Mouse (Mus musculus) kidney, postnatal 36 days (tissue): Measurements from ENCODE around the gene Tuba1c.

Source experiments
- DNase-seq, 2 experiments: peaks; one replicate each; pipeline ENCODE4 v3.0.0; 2021 to 2022; ENCODE audit warnings: mixed read lengths in 2 of 2

Gene Tuba1c

DNA sequence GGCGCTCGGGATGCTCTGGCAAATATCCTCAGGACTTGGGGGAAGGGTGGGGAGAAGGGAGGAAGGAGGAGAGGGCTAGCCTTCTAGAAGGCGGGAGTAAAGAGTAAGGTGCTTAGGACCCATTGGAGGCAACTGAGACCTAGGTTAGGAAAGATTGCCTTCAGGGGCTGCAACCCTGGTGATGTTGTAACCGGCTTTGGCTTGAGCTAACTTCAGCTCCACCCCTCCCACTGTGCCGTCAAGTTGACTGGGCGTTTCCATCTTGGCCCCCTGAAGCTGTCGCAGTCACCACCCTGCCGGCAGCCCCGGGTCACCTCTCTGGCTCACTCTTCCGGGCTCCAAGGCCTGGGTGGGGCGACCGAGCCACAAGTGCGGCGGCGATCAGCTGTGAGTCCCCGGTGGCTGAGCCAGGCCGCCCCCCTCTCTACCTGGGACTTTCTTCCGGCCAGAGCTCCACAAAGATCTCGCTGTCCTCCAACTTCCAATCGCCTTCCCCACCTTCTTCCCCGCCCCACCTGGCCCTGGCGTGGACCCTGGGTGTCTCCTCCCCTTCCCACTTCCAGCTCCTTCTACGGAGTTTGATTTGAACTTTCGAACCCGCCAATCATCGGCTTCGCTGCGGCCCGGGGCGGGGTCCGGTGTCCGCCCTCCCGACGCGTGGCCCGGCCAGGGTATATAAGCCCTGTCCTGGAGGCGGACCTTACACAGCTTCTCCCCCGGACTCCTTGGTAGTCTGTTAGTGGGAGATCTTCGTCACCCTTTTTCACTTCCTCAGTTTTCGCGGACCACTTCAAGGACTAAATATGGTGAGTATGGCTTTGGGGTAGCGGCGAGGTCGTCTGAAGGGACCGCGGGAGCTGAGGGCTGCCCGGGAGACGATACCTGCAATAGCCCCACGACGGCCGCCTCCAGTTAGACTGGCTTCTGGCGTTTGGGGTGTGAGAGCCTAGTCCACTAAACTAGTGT, at the start of gene Tuba1c:
Tuba1c (plus strand) TSS at position 273 of the 966 bp plus-strand sequence.
- DNase-seq: peak; percentile 96 to 97

DNA sequence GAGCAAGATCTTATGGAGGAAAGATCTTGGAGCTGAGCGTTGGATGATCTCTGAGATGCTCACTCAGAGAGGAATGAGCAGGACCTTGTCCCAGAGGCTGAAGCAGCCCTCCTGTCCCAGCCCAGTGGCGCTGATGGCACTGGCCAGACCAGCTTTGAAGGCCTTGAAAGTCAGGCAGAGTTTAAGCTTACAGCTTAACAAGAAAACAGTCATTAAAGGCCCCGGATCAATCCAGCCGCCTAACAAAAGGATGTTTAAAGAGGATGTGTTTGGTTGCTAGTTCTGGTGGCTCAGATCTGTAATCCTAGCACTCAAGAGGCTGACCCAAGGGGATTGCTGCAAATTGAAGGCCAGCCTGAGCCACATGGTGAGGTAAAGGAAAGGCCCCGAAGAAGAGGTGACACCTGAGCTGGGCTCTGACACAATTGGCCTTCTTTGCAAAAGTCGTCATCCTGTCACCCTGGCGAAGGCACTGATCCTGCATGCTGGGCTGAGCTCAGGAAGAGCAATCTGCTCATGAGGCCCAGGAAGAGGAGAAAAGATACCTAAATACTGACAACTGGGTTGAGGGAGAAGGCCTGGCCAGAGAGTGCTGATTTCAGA, 49.6 kb upstream of the Tuba1c start:
- DNase-seq: no peak

DNA sequence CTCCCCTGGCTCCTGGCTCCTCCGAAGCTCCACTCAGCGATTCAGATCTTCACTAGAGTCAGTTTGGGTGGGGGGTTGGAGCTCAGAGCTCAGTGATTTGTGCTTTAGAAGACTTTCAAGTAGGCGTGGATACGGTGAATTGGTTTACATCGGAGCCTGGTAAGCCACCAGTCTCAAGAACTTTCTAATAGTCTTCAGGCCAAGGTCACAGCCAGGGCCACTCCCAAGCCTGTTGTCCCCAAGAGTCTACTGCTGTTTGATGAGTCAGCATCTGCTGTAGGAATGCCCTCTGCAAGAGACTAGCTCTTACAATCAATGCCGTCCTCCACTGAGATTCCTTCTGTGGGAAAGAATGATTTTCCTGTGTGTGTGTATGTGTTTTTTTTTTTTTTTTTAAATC, 47.6 kb upstream of the Tuba1c start:
- DNase-seq: no peak

DNA sequence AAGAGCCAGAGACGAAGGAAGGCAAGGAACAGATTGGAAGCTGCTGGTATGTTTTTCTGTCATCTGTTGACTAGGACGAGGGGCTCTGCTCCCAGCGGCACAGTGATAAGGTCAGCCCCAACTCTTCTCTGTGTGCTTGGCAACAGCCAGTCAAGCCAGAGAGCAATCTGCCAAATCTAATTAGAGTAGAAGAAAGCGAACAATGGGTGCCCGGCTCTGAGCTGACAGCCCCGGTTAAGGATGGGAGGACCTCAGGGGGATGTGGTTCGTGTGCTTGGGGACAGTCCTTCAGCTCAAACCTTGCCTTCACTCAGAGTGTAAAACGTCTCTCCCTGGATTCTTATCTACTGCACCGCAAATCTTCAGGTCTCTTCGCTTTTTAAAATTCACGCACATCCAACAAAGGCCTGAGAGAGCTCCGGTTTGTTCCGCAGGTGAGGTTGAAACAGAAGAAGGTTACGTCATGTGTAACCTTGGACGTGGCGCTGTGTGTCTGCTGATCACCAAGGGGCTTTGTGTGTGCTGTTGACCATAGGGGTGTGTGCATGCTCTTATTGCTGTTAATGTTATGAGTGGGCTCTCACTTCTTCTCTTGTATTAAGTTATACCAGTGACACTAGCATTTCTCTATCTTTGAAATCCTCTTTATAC, 46.1 kb upstream of the Tuba1c start:
- DNase-seq: no peak

DNA sequence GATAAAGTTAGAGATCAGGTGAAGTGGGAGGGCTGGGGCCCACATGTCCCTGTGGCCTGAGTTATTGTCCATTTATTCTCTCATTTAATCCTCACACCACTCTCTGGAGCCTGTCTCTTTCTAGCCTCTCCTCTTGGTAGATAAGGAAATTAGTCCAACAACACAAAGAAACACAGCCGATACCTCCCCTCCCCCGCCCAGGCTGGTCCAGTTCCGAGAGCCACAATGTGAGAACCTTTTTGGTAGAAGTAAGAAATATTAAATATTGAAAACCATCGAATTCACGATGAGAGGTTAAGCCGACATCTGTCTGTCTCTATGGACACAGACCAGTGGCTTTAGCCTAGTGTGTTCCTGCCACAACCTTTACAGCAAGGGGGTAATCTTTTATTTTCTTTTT, 45.0 kb upstream of the Tuba1c start:
- peak in 1 of 2 experiments; percentile 36 for DNase-seq

DNA sequence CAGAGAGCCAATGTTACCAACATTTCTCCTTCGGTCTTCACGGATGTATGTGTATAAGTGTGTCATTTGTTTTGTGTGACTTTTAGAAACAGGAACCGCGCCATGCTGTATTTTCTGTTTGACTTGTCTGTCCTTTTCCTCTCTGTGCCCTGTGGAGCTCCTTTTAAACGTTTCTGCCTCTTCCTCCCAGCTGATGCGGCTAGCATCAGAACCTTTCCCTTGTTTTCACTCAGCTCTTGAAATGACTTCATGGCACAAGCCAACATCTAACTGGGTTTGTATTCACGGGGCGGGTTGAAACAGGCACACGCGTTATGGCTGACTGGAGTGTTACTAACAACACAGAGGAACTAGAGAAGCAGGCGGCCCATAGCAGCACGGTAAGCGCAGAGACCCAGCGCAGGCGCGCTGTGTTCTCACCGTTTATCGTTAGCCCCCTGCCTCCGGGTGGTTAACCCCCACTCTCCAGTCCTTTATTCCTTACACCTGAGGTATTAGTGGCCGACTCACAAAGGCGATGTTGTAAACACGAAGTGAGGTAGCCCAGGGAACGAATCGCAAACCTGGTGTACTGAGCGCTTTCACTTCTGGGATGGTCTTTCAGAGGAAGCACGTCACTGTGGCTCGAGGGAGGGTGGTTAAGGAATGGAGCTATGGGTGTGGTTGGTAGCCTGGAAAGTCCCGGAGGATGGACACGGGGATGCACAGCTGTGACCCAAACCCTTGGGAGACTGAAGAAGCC, 44.3 kb upstream of the Tuba1c start:
- peak; percentile 87 to 89 for DNase-seq

DNA sequence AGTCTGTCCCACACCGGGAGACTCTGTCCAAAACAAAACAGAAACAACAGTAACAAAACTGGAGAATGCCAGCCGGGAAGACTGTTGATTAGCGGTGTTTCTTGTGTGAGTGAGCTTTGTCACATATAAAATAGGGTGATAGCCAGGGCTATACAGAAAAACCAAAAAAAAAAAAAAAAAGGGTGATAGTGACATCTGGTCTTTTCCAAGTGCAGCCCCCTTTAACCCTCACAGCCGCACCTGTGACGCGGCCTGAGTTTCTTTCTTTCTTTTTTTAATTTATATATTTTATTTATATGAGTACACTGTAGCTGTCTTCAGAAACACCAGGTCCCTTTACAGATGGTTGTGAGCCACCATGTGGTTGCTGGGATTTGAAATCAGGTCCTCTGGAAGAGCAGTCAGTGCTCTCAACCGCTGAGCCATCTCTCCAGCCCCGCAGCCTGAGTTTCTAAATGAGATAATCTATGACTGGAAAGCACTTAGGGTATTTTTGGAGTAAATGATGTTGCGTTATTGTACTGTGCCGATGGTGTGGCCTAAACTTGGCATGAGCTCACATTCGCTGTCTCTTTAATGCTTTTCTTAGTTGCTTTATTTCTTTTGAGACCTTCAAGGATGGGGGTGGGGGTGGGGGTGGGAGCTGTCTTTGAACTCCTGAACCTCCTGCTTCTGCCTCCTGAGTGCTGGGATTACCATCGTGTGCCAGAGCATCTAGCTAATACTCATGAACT, 43.5 kb upstream of the Tuba1c start:
- DNase-seq: no peak

DNA sequence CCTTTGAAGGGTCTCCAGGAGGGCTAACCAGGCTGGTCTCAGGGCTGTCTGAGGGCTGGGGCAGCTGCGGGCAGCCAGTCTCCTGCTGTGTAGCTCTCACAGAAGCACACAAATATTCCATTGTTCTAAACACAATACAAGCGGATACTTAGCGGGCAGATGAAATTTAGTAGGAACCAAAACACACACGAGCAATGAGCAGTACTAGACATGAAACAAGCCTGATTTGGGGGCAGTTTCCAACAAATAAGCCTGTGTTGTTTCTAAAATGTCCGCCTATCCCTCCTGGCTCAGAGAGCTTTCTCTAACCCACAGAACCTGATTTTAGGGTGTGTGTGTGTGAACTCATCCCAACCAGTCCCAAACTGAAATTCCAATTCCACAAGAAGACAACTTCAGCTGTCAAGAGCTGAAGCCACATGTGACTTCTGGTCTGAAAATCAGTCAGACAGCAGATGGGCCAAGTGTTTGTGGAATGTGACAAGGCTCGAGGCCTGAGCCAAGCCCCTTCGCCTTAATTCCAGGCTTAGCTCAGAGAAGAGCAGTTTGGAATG, 42.5 kb upstream of the Tuba1c start:
- no peak for DNase-seq

DNA sequence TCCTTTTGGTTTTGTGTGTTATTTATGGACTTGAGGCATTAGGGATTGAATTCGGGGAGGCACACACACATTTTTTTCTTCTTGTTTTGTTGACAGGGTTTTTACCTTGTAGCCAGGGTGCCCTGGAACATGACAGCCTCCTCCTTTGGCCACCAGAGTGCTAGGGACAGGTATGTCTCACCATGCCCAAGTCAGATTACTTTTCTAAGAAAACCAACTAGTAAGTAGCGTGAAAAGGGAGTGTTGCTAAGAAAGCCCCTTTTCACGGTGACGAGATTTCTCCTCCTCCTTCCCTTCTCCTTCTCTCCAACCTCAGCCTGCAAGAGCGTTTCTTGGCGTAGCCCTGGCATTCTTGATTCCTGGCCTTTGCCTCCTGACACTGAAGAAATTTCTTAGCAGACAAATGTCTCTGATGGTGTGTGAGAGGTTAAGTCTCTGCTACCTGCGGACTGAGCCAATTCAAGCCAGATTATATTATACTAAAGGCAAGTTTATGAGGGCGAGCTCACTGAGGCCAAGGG, 42.0 kb upstream of the Tuba1c start:
- peak in 1 of 2 experiments; percentile 39 for DNase-seq

DNA sequence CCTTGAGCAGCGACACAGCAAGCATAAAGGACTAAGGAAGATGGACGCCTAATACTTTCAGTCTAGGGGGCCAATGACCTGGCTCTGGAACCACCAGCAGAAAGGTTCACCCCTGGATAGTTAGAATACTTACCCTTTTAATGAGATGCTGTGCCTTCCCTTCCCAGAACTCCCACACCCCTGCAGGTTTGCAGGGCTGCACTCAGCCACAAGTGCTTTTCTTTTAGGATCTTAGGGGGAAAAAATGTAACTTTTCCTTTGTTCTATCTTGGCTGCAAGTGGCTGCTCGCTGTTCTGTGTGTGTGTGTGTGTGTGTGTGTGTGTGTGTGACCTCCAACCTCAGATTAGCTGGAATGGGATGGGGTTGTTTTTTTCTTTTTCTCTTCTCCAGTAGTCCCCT, 40.9 kb upstream of the Tuba1c start:
- DNase-seq: no peak

DNA sequence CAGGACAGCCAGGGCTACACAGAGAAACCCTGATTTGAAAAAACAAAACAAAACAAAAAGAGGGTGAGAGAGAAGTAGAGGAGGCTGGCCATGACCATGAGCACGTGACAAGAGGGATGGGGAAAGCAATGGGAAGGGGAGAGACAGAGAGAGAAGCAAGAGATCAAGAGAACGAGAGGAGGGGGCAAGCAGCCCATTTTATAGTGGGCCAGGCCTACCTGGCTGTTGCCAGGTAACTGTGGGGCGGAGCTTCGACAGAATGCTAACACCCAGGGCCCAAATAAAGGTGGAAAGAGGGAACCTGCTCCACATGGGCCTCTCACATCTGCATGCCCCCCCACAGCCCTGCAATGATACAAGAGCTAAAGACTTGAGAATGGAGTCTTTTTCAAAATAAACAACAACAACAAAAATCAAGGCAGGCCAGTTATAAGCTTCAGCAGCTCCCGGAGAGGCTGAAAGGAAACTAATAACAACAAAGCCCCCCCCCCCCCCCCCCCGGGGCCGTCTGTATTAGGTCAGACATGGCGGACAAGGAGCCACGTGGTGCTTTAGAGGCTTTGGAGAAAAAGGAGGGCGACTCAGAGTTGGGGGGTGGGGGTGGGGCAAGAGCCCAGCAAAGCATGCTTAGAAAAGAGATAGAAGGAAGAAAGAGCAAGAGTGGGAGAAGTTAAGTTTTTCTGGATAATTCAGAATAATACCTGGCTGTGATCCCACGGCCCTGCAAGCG, 39.8 kb upstream of the Tuba1c start:
- no peak for DNase-seq

DNA sequence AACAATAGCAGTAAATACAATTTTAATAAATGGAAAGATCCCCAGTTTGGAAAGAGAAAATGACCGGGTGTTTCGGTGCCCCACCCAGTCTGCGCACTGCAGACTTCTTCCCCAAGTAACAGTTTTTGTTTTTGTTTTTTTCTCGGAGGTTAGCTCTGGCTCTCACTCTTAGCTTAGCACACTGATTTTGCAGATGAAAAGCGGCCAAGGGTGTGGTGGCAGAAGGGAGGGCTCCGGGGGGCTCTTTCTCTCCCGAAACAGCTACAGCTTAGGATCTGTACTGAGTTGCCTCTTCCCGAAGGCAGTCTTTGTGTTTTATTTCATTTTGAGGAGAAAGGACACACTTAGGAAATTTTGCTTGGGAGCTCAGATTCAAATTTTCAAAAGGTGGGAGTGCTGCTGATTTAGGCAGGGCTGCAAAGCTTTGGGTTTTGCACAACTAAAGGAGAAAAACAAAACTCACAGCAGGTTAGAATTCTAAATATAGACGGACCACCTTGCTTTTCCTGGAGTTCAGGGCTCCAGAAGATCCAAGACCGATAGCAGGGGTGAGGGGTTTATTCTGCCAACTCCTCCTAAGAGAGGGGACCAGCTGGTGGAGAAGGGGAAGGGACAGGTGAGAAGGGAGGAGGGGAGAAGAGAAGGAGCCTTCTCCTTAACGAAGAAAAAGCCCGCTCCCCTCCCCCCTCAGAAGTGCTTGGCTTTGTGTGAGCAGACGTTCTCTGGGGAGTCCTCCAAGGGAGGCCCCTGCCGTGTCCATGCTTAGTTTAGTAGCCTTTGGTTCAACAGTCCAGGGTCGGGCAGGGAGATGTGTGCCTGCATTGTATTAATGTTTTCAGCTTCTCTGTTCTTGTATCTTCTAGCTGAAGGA, 38.8 kb upstream of the Tuba1c start:
- DNase-seq: no peak

DNA sequence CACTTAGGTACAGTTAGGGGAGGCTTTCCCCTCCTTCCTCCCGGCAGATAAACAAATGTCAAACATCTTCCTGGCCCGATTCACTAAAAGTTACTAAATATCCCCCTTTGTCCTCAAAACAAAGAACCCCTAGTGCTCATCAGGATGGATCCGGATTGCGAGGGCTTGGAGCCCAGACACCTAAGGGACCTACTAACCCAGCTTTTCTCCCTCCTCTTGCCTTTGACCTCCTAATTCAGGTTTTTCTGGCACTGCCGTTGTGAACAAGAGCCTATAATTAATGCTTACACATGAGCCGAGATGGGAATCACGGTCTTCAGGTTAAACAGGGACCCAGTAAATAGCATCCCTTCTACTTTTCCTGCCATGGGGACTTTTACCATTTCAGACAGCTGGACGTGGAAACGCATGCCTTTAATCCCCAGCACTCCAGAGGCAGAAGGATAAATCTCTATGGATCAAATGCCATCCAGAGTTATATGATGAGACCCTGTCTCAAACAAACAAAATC, 38.1 kb upstream of the Tuba1c start:
- DNase-seq: no peak

DNA sequence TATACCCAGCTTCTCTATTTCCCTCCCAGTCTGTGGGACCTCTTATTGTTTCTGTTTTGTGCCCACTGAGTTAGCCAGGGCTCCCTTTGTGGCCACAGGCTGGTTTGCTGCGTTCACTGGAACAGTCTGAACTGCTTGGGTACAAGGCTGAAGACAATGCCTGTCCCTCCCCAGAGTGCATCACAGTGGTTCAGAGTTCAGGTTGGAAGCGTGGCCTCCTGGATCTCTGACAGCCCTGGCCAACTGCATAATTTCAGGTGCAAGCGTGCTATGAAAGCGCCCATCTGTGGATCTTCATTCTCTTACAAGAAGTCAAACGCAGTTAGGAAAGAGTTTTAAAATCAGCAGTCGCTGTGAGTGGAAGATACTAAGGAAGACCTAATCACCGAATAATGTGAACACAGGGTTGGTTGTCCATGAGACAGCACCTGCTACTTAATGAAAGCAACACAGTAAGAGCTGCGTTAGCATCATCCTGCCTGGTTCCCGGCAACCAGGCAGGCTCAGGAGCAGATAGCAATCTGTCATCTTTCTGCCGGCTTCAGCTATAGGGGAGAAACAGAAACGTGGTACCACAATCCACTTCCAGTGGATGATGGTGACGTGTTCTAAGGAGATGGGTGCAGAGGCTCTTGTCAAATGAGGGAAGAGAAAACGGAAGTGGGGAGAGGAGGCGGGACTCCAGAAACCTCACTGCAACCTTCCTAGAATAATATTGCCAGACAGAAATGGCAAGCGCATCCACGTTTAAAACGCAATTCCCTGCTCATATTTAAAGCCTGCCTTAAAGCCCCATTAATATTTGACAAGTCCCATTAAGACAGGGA, 37.4 kb upstream of the Tuba1c start:
- peak in 1 of 2 experiments; percentile 56 for DNase-seq

DNA sequence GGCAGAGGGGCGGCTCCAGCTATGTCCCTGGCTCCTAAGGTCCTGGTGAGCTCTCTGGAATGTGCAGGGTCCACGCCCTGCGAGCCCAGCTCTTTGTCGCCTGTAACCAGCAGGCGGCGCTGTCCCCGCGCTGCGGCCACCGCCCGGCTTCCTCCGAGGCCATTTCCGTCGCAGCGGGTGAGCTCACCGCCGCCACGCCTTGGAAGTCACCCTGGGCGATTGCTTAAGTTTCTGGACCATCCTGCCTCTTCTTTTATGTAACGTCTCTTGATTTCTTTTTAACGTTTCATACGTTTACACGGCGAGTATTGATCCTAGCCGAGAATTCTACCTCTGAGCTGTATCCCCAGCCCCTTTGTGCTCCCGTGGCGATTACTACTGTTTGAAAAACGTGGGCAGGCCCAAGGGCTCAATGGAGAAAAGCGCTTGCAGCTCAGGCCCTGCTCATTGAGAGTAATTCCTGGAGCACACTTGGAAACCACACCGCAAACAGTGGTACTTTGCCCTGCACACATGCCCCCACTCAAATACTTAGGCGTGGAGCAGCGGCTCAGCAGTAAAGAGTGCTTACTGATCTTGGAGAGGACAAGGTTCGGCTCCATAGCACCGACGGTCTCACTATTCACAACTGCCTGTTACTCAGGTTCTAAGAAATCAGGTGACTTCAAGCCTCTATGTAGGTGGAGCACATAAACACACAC, 36.4 kb upstream of the Tuba1c start:
- DNase-seq: peak; percentile 95 to 98

DNA sequence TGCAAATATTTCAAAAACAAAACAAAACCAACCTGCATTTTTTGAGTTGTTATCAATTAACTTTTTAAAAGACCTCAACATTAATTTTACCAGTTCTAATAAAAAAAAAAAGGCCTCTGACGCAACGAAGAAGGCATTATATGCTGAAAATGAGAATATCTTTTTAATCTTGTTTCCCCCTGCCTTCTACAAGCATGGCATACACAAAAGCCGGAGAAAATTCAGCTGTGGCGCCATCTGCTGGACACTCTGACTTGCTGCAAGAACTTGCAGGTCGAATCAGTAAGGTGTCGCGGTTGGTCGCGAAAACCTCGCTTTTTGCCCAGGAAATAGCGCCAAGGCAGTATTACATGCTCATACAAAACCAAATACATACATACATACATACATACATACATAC, 35.8 kb upstream of the Tuba1c start:
- peak; percentile 88 to 94 for DNase-seq

DNA sequence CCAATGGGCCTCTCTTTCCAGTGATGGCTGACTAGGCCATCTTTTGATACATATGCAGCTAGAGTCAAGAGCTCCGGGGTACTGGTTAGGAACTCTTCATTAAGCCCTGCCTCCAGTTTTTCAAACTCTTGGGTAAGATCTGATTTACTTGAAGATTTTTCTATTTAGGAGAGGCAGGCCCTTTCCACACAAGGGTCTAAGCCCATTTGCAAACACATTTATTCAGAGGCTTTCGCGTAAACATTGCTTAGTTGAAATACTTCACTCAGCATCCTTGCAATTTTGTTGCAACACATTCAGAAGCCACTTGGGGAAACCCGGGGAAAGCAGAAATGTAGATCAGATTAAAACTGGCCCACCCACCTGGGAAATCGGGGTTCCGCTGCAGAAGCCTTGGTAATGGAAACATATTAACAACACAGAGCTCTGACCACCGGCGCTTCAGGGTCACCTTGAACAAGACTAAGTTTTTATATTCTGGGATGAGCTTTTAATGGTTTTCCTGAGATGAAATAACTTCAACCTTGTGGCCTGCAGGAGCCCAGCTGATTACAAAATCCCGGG, 34.7 kb upstream of the Tuba1c start:
- no peak for DNase-seq

DNA sequence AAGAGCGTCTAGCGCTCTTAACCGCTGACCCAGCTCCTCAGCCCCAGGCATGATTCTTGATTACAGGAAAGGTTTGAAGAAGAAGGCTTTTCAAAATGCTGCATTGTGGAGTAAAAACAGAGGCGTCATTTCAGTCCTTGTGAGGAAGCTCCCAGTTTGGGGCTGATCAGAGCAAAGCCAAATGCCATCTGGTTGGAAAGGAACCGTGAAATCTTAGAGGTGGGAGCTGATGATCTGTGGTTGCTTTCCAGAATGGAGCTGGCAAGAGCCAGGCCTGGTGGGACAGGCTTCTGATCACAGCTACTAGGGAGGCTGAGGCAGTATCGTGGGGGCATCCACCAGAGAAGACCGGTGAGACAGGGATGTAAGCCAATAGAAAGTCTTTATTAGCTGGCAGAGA, 32.9 kb upstream of the Tuba1c start:
- no peak for DNase-seq
